Mouse (Mus musculus) adipose tissue, adult 10 weeks (tissue): ENCODE data around the gene Gimd1. TPM values are rescaled to one million over a fixed set of nuclear protein-coding genes. Genes with fewer than 3 reads are reported as not detected.

Experiments
- polyA plus RNA-seq: library from polyadenylated mRNA; stranded (reverse); fragments of 350-450 nt; fragmentation: Illumina TruSeq; extraction: RNeasy Lipid Tissue Mini Kit (QIAGEN cat#74804); gene quantifications from one replicate; pipeline ENCODE4 v1.2.3, GENCODE M21; 2014; ENCODE audit warnings: low read depth, low replicate concordance

Gimd1 gene
- polyA plus RNA-seq, result not detected

GRCm38 (mm10) chr3:132629601-132630239 is at the start of gene Gimd1:
TSS of gene Gimd1 (plus strand) at chr3:132629820.

DNA sequence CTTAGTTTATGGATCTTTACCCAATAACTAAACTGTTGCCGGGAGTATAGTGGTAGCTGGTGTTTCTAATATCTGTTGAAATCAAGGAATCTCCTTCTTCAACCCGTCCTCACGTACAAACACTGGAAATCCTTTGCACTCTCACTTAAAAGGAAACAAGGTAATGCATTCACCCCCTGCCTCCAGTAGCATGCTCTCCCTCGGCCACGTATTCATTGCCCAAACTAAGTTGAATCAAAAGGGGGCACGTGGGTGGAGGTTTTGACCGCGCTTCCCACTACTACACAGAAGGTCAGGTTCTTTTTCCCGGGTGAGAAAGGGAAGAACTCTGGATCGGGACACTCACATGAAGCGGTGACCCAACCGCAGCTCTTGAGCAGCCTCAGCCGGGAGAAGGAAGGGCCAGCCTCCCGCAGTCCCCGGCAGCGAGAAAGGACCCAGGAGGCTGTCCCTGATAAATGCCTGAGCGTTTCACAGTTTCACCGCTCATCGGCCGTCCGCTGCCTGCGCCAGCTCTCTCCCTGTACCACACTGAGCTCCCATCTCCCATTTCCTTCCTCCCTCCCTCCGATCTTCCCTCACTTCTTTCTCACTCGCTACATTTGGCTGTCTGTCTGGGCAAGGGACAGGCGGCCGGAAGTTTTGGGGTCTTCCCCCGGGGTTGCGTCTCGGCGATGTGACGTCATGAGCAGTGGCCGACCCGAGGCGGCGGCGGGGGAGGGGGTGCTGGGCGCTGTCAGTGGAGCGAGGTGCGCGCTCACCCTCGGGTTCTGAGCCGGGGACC is 54.0 kb downstream of the Gimd1 start, which contains the start of gene Tbck:
Gene Tbck, plus strand, starts transcription at position 698 of the 784 bp plus-strand sequence.

DNA sequence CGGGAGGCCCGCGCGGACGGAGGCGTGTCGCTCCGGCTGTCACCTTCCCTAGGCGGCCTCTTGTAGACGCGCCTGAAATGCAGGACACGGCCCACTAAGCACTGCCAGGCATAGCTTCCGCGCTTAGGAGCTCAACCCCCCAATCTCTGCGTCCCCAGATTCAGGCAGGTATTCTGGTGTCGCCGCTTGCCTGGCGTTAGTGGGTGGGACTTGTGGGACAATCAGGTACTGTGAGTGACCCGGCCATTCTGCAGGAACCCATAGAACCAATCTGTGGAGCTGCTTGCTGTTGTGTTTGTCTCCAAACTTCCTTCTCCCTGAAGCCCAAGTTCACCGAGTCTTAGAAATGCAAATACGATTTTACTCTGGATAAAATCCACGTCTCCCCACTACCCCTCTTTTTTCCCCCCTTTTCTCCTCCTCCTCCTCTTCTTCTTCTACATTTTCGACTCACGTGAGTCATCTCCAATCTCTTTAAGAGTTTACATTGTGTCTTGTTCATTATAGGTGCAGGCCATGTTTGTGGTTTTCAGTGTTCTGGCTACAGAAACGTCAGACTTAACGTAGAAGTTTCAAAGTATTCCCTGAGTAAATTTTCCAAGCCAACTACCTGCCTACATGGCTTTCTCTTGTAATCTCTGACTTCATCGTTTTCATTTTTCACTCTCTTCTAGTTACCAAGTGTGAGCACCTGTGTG is 54.8 kb downstream of the Gimd1 start, which contains the start of gene Aimp1:
Gene Aimp1, minus strand, starts transcription at position 140 of the 698 bp plus-strand sequence.

Other genes starting within 250 kb of the Gimd1 start
- 6.6 TPM for gene Tbck, start 54.3 kb downstream of the Gimd1 start, polyA plus RNA-seq
- 78.7 TPM for gene Aimp1, start 54.5 kb downstream of the Gimd1 start, polyA plus RNA-seq